Comparison of ENCODE assay signal across 9 mouse cellular contexts in the genomic region with DNA sequence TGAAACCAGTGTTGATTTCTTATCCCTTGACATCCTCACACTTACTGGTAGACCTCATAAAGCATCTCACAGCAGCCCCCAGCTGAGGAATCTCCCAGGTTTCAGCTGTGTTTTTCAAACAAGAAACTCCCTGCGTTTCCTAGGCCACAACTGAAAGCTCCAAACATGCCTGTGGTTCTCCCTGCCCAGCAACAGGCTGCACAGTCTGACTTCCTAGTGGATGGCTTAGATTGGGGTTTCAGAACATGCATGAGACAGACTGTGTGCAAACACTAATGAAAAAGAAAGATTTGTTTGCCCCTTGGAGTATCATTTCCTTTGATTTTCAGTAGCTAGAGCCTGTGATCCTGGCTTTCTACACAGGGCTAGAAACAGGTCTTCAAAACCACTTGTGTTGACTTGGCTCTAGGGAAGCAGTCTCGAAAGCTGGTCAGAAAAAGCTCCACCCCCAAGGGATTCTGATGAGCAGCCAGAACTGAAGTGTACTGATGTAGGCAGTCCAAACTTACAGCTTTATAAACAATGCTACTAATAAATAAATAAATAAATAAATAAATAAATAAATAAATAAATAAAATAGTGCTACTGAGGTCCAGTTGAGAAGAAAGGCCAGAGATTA. TPM values are rescaled to one million over a fixed set of nuclear protein-coding genes. Genes with fewer than 3 reads are reported as not detected.
DNase-seq lines count a peak whose midpoint lies in the region; ATAC-seq and TF ChIP-seq lines count a peak whose summit lies in the region.
"Had no signal": no experiment of that assay in that cellular context is flagged by ENCODE, and none has a peak within 500 bp of the region (broad histone marks: within the 10 kb centered on the region; RNA-seq: fewer than 3 reads in every experiment).

A gene (minus strand): TSS at position 68 of the 619 bp plus-strand sequence.

- no peaks in the 10 kb centered on the region for H3K36me3 ChIP-seq in heart, embryonic 16.5 days (ENCODE audit: control insufficient read depth, insufficient read depth)
- H3K36me3 ChIP-seq in limb, embryonic 13.5 days, result no peaks in the 10 kb centered on the region

- TF ChIP-seq POLR2A in cortical plate, adult 2 months (IDR thresholded peaks at IDR 0.05; ENCODE audit: extremely low read depth, insufficient read depth, low read length), result no peak

- ATAC-seq in heart, embryonic 16.5 days (replicated peaks; ENCODE audit: extremely low read depth, insufficient read depth, low FRiP score), result no peak
- no peak for ATAC-seq in limb, embryonic 13.5 days (ENCODE audit: low FRiP score, low read depth)

- no peak within 1 kb of the TSS for H3K4me3 ChIP-seq in cortical plate, adult 2 months (ENCODE audit: insufficient read depth, low read length)
- H3K4me3 ChIP-seq in heart, embryonic 16.5 days (ENCODE audit: low read length), result no peak within 1 kb of the TSS
- no peak within 1 kb of the TSS for H3K4me3 ChIP-seq in limb, embryonic 13.5 days

- no peak within 1 kb of the TSS for H3K4me2 ChIP-seq in heart, embryonic 16.5 days (ENCODE audit: low read depth, low read length)
- no peak within 1 kb of the TSS for H3K4me2 ChIP-seq in limb, embryonic 13.5 days (replicated peaks)

- WGBS in heart, embryonic 16.5 days, result 73% methylated on average over 2 of the region's 2 CpGs
- WGBS in limb, embryonic 13.5 days, result 65% methylated on average over 2 of the region's 2 CpGs

- no peaks in the 10 kb centered on the region for H3K27me3 ChIP-seq in heart, embryonic 16.5 days (ENCODE audit: control insufficient read depth, insufficient read depth, low read length)
- no peaks in the 10 kb centered on the region for H3K27me3 ChIP-seq in limb, embryonic 13.5 days

- no peak within 1 kb of the TSS for H3K9ac ChIP-seq in heart, embryonic 16.5 days (ENCODE audit: low read length)
- no peak within 1 kb of the TSS for H3K9ac ChIP-seq in limb, embryonic 13.5 days

- DNase-seq in left cerebral cortex, adult 8-10 months (ENCODE audit: low spot score in 2 of 2), result no peak
- no peak for DNase-seq in left cerebral cortex, adult 9 months (ENCODE audit: low spot score in 2 of 2)
- DNase-seq in right cerebral cortex, postnatal 36 days (ENCODE audit: low spot score in 2 of 2), result no peak
- no peak for DNase-seq in right cerebral cortex, postnatal 25 days
- no peak for DNase-seq in urinary bladder, postnatal 4 days (ENCODE audit: low spot score in 2 of 2)

- TF ChIP-seq CTCF in cortical plate, adult 2 months (IDR thresholded peaks at IDR 0.05; ENCODE audit: extremely low read depth, insufficient read depth, low read length), result no peak

- no peak within 1 kb of the TSS for H3K27ac ChIP-seq in cortical plate, adult 2 months (ENCODE audit: insufficient read depth, low read length)
- no peak within 1 kb of the TSS for H3K27ac ChIP-seq in heart, embryonic 16.5 days (ENCODE audit: low read length)
- H3K27ac ChIP-seq in limb, embryonic 13.5 days, result no peak within 1 kb of the TSS
- H3K27ac ChIP-seq: macrophage had no signal

- no peaks in the 10 kb centered on the region; the same call in 1 of the 2 replicates for H3K4me1 ChIP-seq in cortical plate, adult 2 months (ENCODE audit: control insufficient read depth, insufficient read depth, low read length)
- H3K4me1 ChIP-seq in heart, embryonic 16.5 days (ENCODE audit: control insufficient read depth, insufficient read depth, low read length), result no peaks in the 10 kb centered on the region; the same call in 1 of the 2 replicates
- H3K4me1 ChIP-seq in limb, embryonic 13.5 days, result peaks cover 29% of the 10 kb centered on the region

- H3K9me3 ChIP-seq in heart, embryonic 16.5 days (replicated peaks; ENCODE audit: control insufficient read depth, low read length), result no peaks in the 10 kb centered on the region
- no peaks in the 10 kb centered on the region for H3K9me3 ChIP-seq in limb, embryonic 13.5 days

RNA-seq across cellular contexts. Expression of the gene that starts here (rescaled TPM):
- total RNA-seq in left cerebral cortex, adult 8-10 months (2022), result 10 to 100 TPM; 16.8 to 20.9 (median 18.0) TPM
- polyA plus RNA-seq in cortical plate, adult 2 months (2012; rRNA removed), result 43.1 and 43.7 TPM in 2 replicates
- polyA plus RNA-seq in heart, embryonic 16.5 days (2015; fragmentation: Nextera tagmentation; extraction: Ambion mirVana), result 272 and 299 TPM in 2 replicates
- 53.1 and 59.8 TPM in 2 replicates for polyA plus RNA-seq in limb, embryonic 13.5 days (2015; fragmentation: Nextera tagmentation; extraction: Ambion mirVana)
- polyA plus RNA-seq: macrophage had no signal
